Comparison of ENCODE assay signal across 16 mouse cellular contexts in the genomic region with DNA sequence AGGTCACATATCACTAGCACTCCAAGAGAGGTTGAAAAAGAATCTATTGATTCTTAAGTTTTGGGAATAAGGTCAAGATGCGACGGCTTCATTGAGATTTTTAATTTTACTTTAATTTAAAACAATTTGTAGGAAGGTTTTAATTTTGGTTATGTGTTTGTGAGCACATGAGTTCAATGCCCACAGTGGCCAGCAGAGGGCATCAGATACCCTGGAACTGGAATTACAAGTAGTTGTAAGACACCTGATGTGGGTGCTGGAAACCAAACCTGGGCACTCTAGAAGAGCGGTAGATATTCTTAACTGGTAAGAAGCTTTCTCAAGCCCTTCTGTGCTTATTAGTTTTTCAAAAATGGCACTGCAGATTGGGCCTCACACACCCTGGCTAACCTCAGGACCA.
DNase-seq lines count a peak whose midpoint lies in the region; ATAC-seq and TF ChIP-seq lines count a peak whose summit lies in the region.
"Had no signal": no experiment of that assay in that cellular context is flagged by ENCODE, and none has a peak within 500 bp of the region (broad histone marks: within the 10 kb centered on the region; RNA-seq: fewer than 3 reads in every experiment).

No protein-coding gene starts in this region.

- no peak overlapping the region for H3K9ac ChIP-seq in intestine, postnatal 0 days (ENCODE audit: low read depth, low read length)
- no peak overlapping the region for H3K9ac ChIP-seq in intestine, embryonic 15.5 days
- H3K9ac ChIP-seq: liver, embryonic 13.5 days; neural tube, embryonic 12.5 days; stomach, embryonic 15.5 days had no signal

- H3K4me1 ChIP-seq in intestine, postnatal 0 days (replicated peaks; ENCODE audit: control insufficient read depth, insufficient read depth, low read length) = no peaks in the 10 kb centered on the region; the same call in 1 of the 2 replicates
- H3K4me1 ChIP-seq in intestine, embryonic 15.5 days (replicated peaks) = peaks cover 4% of the 10 kb centered on the region
- H3K4me1 ChIP-seq in cortical plate, adult 2 months (ENCODE audit: control insufficient read depth, insufficient read depth, low read length) = peaks cover 2% of the 10 kb centered on the region; the same call in 1 of the 2 replicates
- H3K4me1 ChIP-seq: neural tube, embryonic 12.5 days had no signal

- 97% methylated on average over 3 of the region's 3 CpGs for WGBS in intestine, postnatal 0 days
- 97% methylated on average over 3 of the region's 3 CpGs for WGBS in intestine, embryonic 15.5 days

- no peaks in the 10 kb centered on the region for H3K9me3 ChIP-seq in intestine, postnatal 0 days (ENCODE audit: control insufficient read depth)
- no peaks in the 10 kb centered on the region; the same call in 1 of the 2 replicates for H3K9me3 ChIP-seq in intestine, embryonic 15.5 days
- H3K9me3 ChIP-seq: stomach, embryonic 15.5 days had no signal

- H3K36me3 ChIP-seq in intestine, postnatal 0 days (ENCODE audit: control insufficient read depth, insufficient read depth) = no peaks in the 10 kb centered on the region
- H3K36me3 ChIP-seq in intestine, embryonic 15.5 days = no peaks in the 10 kb centered on the region
- H3K36me3 ChIP-seq: neural tube, embryonic 12.5 days; stomach, embryonic 15.5 days had no signal

- no peaks in the 10 kb centered on the region for H3K27me3 ChIP-seq in intestine, postnatal 0 days (replicated peaks; ENCODE audit: control insufficient read depth, insufficient read depth, low read length)
- H3K27me3 ChIP-seq in intestine, embryonic 15.5 days (replicated peaks) = no peaks in the 10 kb centered on the region
- H3K27me3 ChIP-seq: liver, embryonic 13.5 days; neural tube, embryonic 12.5 days; stomach, embryonic 15.5 days had no signal

- intact Hi-C loops in heart, postnatal 14 days (cut with DNase I) = no loop called here
- intact Hi-C loops in left cerebral cortex, postnatal 25 days (cut with DNase I) = no loop called here

- DNase-seq in testis, postnatal 10 days (ENCODE audit: low spot score) = peak; percentile 50
- no peak for DNase-seq in testis, postnatal 14 days (ENCODE audit: low spot score)
- DNase-seq in heart, postnatal 14 days = no peak
- no peak for DNase-seq in frontal cortex, postnatal 36 days (ENCODE audit: low spot score in 2 of 2)
- no peak for DNase-seq in left cerebral cortex, postnatal 25 days (ENCODE audit: low spot score in 2 of 2)
- DNase-seq: adrenal gland, adult 2 months; embryo, embryonic 11 days; gastrocnemius, postnatal 36 days; liver, embryonic 13.5 days; right cerebral cortex, postnatal 14 days had no signal

- no peak for ATAC-seq in intestine, postnatal 0 days
- ATAC-seq in intestine, embryonic 15.5 days = no peak
- ATAC-seq: inflammation-experienced regulatory T-cells, adult 6 months had no signal

- H3K4me3 ChIP-seq in intestine, postnatal 0 days (ENCODE audit: low read depth, low read length) = no peak overlapping the region
- no peak overlapping the region for H3K4me3 ChIP-seq in intestine, embryonic 15.5 days (replicated peaks)
- H3K4me3 ChIP-seq in cortical plate, adult 2 months (ENCODE audit: insufficient read depth, low read length) = no peak overlapping the region
- H3K4me3 ChIP-seq: liver, embryonic 13.5 days; neural tube, embryonic 12.5 days; stomach, embryonic 15.5 days had no signal

- peak; percentile 41 for TF ChIP-seq CTCF in intestine, postnatal 0 days (IDR thresholded peaks at IDR 0.05; ENCODE audit: low read depth)
- 0 out of 2 replicates have a peak, but pooled peaks have one; percentile 19 for TF ChIP-seq CTCF in cortical plate, adult 2 months (IDR thresholded peaks at IDR 0.05; ENCODE audit: extremely low read depth, insufficient read depth, low read length)

- no peak for TF ChIP-seq POLR2A in cortical plate, adult 2 months (IDR thresholded peaks at IDR 0.05; ENCODE audit: extremely low read depth, insufficient read depth, low read length)

- no peak overlapping the region for H3K4me2 ChIP-seq in intestine, postnatal 0 days (replicated peaks; ENCODE audit: low read depth)
- H3K4me2 ChIP-seq in intestine, embryonic 15.5 days (replicated peaks) = no peak overlapping the region
- H3K4me2 ChIP-seq: liver, embryonic 13.5 days; neural tube, embryonic 12.5 days; stomach, embryonic 15.5 days had no signal

- no peak overlapping the region for H3K27ac ChIP-seq in intestine, postnatal 0 days (ENCODE audit: low read depth, low read length)
- H3K27ac ChIP-seq in intestine, embryonic 15.5 days = no peak overlapping the region
- no peak overlapping the region for H3K27ac ChIP-seq in cortical plate, adult 2 months (ENCODE audit: insufficient read depth, low read length)
- H3K27ac ChIP-seq: liver, embryonic 13.5 days; neural tube, embryonic 12.5 days; stomach, embryonic 15.5 days had no signal
